Mouse (Mus musculus) heart, embryonic 14.5 days (tissue): ENCODE measurements around the gene Gm10964. TPM values are rescaled to one million over a fixed set of nuclear protein-coding genes. Genes with fewer than 3 reads are reported as not detected.
A peak's percentile ranks its signal among the peaks of the same experiment; 100 is the strongest.

ENCODE experiments used
- ATAC-seq: fragments of 200-750 bp; cut with Nextera tagmentation; 2 replicates; pipeline ENCODE4 v1.8.0; 2017; ENCODE audit warnings: low read depth, moderate TSS enrichment; ENCODE audit not compliant: insufficient number of reproducible peaks, insufficient read depth, low FRiP score
- H3K27ac ChIP-seq, 2 experiments: fragments of 200-500 bp in 1 of 2; fragments of 300-500 bp in 1 of 2; sonication (generic) in 1 of 2; replicated peaks in 1 of 2; 2 replicates each; pipeline ENCODE4 v1.5.1; 2012 to 2014; ENCODE audit warnings: low read depth in 2 of 2, low read length in 2 of 2, control low read depth in 1 of 2, mild to moderate bottlenecking in 1 of 2, mixed read lengths in 1 of 2; ENCODE audit not compliant: control insufficient read depth in 1 of 2, insufficient read depth in 1 of 2
- H3K27me3 ChIP-seq: fragments of 300-500 bp; sonication (generic); 2 replicates; pipeline ENCODE4 v1.6.1; 2014; ENCODE audit warnings: mild to moderate bottlenecking, low read length, control low read depth; ENCODE audit not compliant: control insufficient read depth, insufficient read depth
- H3K36me3 ChIP-seq: fragments of 300-500 bp; sonication (generic); 2 replicates; pipeline ENCODE4 v1.6.1; 2014; ENCODE audit warnings: mild to moderate bottlenecking, control low read depth, low read length, mixed read lengths; ENCODE audit not compliant: control insufficient read depth, insufficient read depth
- H3K4me1 ChIP-seq, 2 experiments: fragments of 200-500 bp in 1 of 2; fragments of 300-500 bp in 1 of 2; sonication (generic) in 1 of 2; 2 replicates each; pipeline ENCODE4 v1.6.1; 2012 to 2014; ENCODE audit warnings: low read length in 2 of 2, control low read depth in 1 of 2, mixed read lengths in 1 of 2; ENCODE audit not compliant: control insufficient read depth in 2 of 2, insufficient read depth in 2 of 2
- H3K4me2 ChIP-seq: fragments of 300-500 bp; sonication (generic); 2 replicates; pipeline ENCODE4 v1.6.1; 2014; ENCODE audit warnings: mild to moderate bottlenecking, low read length
- H3K4me3 ChIP-seq, 2 experiments: fragments of 200-500 bp in 1 of 2; fragments of 300-500 bp in 1 of 2; sonication (generic) in 1 of 2; 2 replicates each; pipeline ENCODE4 v1.5.1; 2012 to 2014; ENCODE audit warnings: low read length in 2 of 2, mild to moderate bottlenecking in 2 of 2, control low read depth in 1 of 2, low read depth in 1 of 2, moderate library complexity in 1 of 2; ENCODE audit not compliant: control insufficient read depth in 1 of 2, insufficient read depth in 1 of 2
- H3K9ac ChIP-seq: fragments of 300-500 bp; sonication (generic); 2 replicates; pipeline ENCODE4 v1.6.1; 2014; ENCODE audit warnings: mild to moderate bottlenecking, low read length
- H3K9me3 ChIP-seq: fragments of 300-500 bp; sonication (generic); 2 replicates; pipeline ENCODE4 v1.6.1; 2016; ENCODE audit warnings: low read length, control low read depth; ENCODE audit not compliant: control insufficient read depth
- WGBS: fragments of 180-500 bp; shearing (Covaris S2); extraction: QIAGEN DNeasy Blood & Tissue Kit; methylation state at CpG from one replicate; pipeline ENCODE4 v1.1.7; 2014; 5-methylcytosine and 5-hydroxymethylcytosine counted together
- polyA plus RNA-seq: library from polyadenylated mRNA; unstranded; fragments of >200 nt; fragmentation: Nextera tagmentation; extraction: Ambion mirVana; gene quantifications from 2 replicates; pipeline ENCODE4 v1.2.1, GENCODE M21; 2014

Gene Gm10964
- polyA plus RNA-seq, 1 experiment from 2014 or later: not detected

GRCm38 (mm10) chr3:103771531-103772130, 32.5 kb downstream of the Gm10964 start:
- H3K9ac ChIP-seq: peak overlapping the region; percentile 61
- peaks cover 41% of the 10 kb centered on the region for H3K36me3 ChIP-seq
- H3K27me3 ChIP-seq: no peaks in the 10 kb centered on the region
- no peak overlapping the region; a peak in 1 of 4 replicates for H3K4me3 ChIP-seq
- peaks cover 10 to 29% of the 10 kb centered on the region in 2 experiments for H3K4me1 ChIP-seq
- no peaks in the 10 kb centered on the region for H3K9me3 ChIP-seq
- ATAC-seq: peak; percentile 36; the same call in 1 of the 2 replicates
- peak overlapping the region; percentile 66 to 95 for H3K27ac ChIP-seq
- 18% methylated on average over 9 of the region's 9 CpGs for WGBS
- peak overlapping the region; percentile 60 for H3K4me2 ChIP-seq

DNA sequence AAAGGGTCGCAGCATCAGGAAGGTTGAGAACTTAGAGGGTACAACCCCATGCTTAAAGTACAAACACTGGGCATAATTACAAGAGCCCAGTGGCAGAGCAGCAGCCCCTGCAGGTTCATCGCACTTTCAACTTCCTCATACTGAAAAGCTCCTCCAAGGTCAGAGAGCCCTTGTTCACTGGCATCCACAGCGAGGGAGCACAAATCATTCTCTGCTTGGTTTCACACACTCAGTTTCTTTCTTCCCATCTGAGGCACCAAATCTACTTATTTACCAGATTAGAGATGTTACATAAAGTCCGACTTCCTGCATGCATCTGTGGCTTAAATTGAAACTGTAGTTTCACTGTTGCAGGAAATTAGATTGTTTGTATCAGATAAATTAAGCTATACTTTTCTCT, 33.7 kb downstream of the Gm10964 start:
- Histone ChIP-seq H3K36me3 (peaks cover 47% of the 10 kb centered on the region), H3K27me3 (no peaks in the 10 kb centered on the region), H3K4me1 (peaks cover 10 to 29% of the 10 kb centered on the region in 2 experiments), H3K9ac (peak overlapping the region; percentile 60), H3K4me2 (no peak overlapping the region), H3K27ac (peak overlapping the region; percentile 23 to 95), H3K4me3 (no peak overlapping the region), H3K9me3 (no peaks in the 10 kb centered on the region)
- 47% methylated on average over 4 of the region's 4 CpGs for WGBS
- ATAC-seq: no peak

DNA sequence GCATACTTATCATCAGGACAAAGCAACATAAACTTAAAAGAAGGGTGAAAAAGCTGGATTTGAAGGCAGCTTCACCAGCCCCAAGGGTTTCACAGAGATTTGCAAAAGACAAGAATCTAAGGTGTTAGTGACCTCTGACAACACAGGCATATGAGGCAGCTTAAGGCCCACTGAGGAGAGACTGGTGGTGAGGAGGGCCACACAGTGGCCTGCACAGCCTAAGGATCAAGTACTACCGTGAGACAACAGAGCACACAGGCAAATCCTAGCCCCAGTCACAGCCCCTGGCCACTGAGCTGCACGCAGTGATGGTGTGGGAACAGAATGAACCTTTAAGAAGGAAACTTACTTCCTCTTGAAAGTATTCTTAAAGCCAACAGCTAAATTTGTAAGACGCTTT, 34.3 kb downstream of the Gm10964 start:
- no peak overlapping the region for H3K4me3 ChIP-seq
- peak overlapping the region; percentile 71 to 95 for H3K27ac ChIP-seq
- H3K4me2 ChIP-seq: no peak overlapping the region
- no peak for ATAC-seq
- H3K4me1 ChIP-seq: peaks cover 10 to 29% of the 10 kb centered on the region in 2 experiments
- 80% methylated on average over 3 of the region's 3 CpGs for whole genome bisulfite sequencing
- H3K36me3 ChIP-seq: peaks cover 46% of the 10 kb centered on the region
- H3K9me3 ChIP-seq: no peaks in the 10 kb centered on the region
- peak overlapping the region; percentile 60; the same call in 1 of the 2 replicates for H3K9ac ChIP-seq
- H3K27me3 ChIP-seq: no peaks in the 10 kb centered on the region

- H3K4me3 ChIP-seq: no peak overlapping the region
- WGBS: 75% methylated on average over 15 of the region's 15 CpGs
- H3K36me3 ChIP-seq: peaks cover 42% of the 10 kb centered on the region
- H3K27me3 ChIP-seq: no peaks in the 10 kb centered on the region
- H3K4me1 ChIP-seq: peaks cover 10 to 34% of the 10 kb centered on the region in 2 experiments
- no peak overlapping the region for H3K4me2 ChIP-seq
- no peak overlapping the region for H3K9ac ChIP-seq
- peak overlapping the region in 1 of 2 experiments; percentile 95; a peak in 1 of 4 replicates for H3K27ac ChIP-seq
- no peak for ATAC-seq
- no peaks in the 10 kb centered on the region for H3K9me3 ChIP-seq
Measured at GRCm38 (mm10) chr3:103774009-103774408, 34.8 kb downstream of the Gm10964 start.

GRCm38 (mm10) chr3:103777940-103778339, 38.8 kb downstream of the Gm10964 start:
- H3K9me3 ChIP-seq: no peaks in the 10 kb centered on the region
- no peak overlapping the region for H3K9ac ChIP-seq
- peaks cover 33% of the 10 kb centered on the region for H3K36me3 ChIP-seq
- H3K4me2 ChIP-seq: no peak overlapping the region
- no peak for ATAC-seq
- no peak overlapping the region for H3K4me3 ChIP-seq
- WGBS: 76% methylated on average over 11 of the region's 11 CpGs
- no peaks in the 10 kb centered on the region for H3K27me3 ChIP-seq
- peaks cover 4 to 19% of the 10 kb centered on the region in 2 experiments for H3K4me1 ChIP-seq
- H3K27ac ChIP-seq: no peak overlapping the region

DNA sequence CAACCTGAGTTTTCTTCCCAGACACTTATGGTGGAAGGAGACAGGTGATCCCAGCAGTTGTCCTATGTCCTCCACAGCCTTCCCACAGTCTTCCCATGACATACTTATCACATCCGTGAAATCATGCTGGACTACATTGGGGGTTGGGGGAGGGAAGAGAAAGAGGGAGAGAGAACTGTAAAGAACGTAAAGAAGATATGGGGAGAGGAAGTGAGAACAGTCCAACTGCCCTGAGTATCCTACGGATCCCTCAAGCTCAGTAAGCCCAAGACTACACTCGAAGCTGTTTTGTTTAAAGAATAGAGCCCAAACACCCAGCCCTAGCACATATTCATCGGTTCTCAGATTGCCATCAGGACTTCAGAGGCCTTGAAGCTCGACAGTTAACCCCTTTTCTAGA, 39.5 kb downstream of the Gm10964 start:
- Histone ChIP-seq H3K4me3 (no peak overlapping the region), H3K9me3 (no peaks in the 10 kb centered on the region), H3K27ac (no peak overlapping the region), H3K4me1 (peaks cover 2 to 12% of the 10 kb centered on the region in 2 experiments), H3K27me3 (no peaks in the 10 kb centered on the region), H3K36me3 (peaks cover 33% of the 10 kb centered on the region), H3K4me2 (no peak overlapping the region), H3K9ac (no peak overlapping the region)
- WGBS: 69% methylated on average over 6 of the region's 6 CpGs
- ATAC-seq: no peak

GRCm38 (mm10) chr3:103779183-103779582, 40.0 kb downstream of the Gm10964 start:
- Histone ChIP-seq H3K4me3 (no peak overlapping the region), H3K27me3 (no peaks in the 10 kb centered on the region), H3K9me3 (no peaks in the 10 kb centered on the region), H3K27ac (no peak overlapping the region), H3K36me3 (peaks cover 30% of the 10 kb centered on the region), H3K4me1 (peaks cover 2 to 12% of the 10 kb centered on the region in 2 experiments; a peak in 3 of 4 replicates), H3K9ac (no peak overlapping the region), H3K4me2 (no peak overlapping the region)
- 80% methylated on average over 7 of the region's 7 CpGs for WGBS
- ATAC-seq: no peak

DNA sequence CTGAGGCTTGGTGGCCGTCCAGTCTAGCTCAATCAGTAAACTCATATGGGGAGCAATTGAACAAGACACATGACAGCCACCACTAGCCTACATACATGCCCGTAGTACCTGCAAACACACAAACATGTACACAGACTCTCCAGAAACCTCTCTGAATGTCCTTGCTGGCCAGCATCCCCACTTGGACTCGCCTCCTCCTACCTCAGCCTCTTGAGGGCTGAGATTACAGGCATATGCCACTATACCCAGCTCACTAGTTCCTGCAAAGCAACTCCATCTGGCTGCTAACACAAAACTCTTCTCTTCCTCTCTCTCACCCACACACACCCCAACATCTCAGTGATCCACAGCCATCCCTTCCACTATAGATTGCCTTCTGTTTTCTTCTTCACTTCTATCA, 41.1 kb downstream of the Gm10964 start:
- no peak for ATAC-seq
- no peak overlapping the region for H3K9ac ChIP-seq
- no peak overlapping the region for H3K4me2 ChIP-seq
- no peak overlapping the region for H3K4me3 ChIP-seq
- peaks cover 27% of the 10 kb centered on the region for H3K36me3 ChIP-seq
- H3K27ac ChIP-seq: no peak overlapping the region
- H3K9me3 ChIP-seq: no peaks in the 10 kb centered on the region
- H3K4me1 ChIP-seq: peaks cover 2 to 16% of the 10 kb centered on the region in 2 experiments; a peak in 3 of 4 replicates
- no peaks in the 10 kb centered on the region for H3K27me3 ChIP-seq
- WGBS: 79% methylated on average over 3 of the region's 3 CpGs
